Mouse (Mus musculus): ENCODE data around the gene Omt2b.
"Not testable (repeated sequence)": the region's sequence is repeated elsewhere in the genome, so short reads cannot be mapped to it uniquely, and the experiment has no call there.

Omt2b gene

DNA sequence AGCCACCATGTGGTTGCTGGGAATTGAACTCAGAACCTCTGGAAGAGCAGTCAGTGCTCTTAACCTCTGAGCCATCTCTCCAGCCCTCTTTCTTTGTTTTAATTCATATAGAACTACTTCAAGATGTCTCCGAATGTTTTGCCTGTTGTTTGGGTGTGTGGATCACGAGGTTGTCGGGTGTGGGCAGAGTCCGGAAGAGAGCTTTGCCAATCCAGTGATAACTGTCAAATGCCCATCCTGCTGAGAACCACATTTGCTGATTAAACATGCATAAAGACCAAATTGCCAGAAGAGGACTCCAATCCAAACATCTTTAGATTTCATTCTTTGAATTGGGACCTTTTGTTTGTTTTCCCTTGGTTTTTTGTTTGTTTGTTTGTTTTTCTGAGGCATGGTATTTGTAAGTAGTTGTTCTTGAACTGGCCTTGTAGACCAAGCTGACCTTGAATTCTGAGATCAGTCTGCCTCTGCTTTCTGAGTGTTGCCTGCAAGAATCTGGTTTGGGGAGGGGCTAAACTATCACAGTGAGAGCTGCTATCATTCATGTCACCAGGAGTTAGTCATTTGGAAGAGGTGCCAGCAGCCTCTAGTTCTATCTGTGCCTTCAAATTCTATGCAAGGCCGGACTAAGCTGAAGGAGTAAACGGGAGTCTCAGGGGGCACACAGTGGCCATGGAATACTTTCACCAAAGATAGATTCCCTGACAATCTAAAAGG, 24.3 kb downstream of the Omt2b start:
- DNase-seq (ENCODE audit: low spot score in 2 of 2) = no peak

DNA sequence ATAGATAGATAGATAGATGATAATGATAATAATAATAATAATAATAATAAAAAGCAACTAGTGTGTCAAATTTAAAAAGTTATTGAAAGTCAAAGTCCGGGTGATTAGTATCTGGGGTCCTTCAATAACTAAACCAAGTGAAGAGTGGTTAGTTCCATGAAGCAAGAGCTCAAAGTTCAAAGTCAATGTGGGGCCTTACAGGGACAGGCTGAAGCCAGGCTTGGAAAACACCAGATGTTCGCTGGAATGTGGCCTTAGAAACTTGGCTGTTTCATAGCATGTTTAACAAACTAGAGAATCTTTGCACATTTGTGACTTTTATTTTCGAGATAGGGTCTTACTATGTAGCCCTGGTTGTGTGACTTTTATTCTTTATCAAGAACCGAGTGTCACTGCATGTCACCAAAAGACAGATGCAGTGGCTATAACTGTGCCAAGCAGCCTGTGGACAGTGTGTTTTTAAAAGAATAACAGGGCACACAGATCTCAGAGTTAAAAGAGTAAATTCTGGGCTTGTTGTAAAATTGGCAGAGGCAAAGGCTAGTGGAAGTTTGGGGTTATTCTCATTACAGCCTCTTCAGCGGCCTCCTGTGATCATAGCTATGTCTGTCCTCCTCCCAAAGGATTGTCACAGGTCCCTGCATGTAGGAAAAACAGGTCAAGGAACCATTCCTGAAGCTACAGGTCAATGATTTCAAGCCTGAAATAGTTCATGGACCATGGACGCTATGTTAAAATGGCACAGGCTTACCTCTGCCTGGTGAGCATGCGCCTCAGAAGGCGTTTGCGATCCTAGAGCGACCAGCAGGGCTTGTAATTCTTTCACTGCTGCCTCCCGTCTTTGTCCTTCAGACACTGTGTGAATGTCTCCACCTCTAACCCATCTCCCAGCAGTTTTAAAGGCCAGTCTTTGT, 27.5 kb downstream of the Omt2b start:
- DNase-seq (ENCODE audit: low spot score in 2 of 2) = no peak

DNA sequence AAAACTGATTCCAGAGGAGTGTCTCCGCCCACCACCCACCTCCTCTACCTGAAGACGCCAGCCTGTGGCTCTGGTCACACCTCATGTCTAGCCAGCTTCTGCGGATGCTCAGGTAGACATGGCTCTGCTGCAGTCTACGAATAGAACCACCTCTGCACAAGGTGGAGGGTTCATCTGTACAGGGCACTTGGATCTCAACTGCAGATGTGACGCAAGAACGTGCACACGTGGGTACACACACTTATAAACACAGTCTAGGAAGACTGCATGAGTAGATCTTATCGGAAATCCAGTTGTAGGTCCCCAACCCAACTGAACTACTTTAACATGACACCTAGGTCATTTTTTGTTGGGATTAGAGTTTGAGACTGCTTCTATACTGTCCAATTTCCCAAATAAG, 28.2 kb downstream of the Omt2b start, which contains the start of gene Gsta2:
Gene Gsta2, minus strand, starts transcription at position 178 of the 400 bp plus-strand sequence.
- no peak for DNase-seq (ENCODE audit: low spot score in 2 of 2)

DNA sequence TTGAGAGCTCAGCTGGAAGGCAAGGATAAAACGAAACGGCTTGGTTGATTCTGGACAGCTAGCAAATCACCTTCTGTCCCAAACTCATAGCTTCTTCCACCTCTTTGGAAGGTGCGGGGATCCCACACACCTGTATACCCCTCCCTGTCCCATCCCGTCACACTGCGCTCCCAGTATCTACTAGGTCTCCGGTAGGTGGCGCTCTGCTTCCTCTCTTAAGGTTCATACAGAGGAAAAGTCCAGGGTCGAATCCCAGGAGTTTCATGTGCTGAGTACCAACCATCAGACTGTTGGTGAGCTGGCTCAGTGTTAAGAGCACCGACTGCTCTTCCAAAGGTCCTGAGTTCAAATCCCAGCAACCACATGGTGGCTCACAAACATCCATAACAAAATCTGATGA, 30.7 kb downstream of the Omt2b start:
- peak; percentile 21 to 47 for DNase-seq (ENCODE audit: low spot score in 2 of 2)

DNA sequence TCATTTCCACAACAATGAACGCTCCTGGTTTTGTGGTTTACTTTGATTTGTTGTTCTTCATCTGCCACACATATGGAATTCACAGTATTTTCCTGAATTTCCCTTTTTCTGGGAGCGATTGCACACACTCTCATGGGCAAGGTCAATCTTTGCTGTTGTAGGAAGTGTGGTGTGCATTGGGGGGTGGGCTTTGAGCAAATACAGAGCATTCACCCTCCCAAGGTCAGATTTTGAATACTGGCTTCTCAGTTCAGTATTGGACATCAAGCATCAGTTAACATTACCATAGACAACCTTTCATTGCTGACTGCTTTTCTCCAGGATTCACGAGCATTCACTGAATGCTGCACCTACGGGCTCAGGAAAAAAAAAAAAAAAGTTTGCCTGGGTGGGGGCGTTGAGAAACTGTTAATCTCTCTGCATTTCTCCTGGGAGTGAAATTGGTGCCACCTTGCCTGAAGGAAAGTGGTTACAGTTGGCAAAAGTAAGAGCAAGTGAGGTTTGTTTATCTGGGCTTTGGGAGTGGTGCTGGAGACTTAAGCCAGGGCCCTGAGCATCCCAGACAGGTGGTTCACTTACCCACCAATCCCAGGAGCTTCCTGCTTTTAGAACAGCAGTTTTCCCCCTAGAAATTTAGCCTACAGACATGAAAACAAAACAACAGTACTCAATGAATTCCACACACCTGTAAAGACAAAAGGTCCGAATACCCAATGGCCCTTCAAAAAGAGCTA, 32.5 kb downstream of the Omt2b start:
- DNase-seq (ENCODE audit: low spot score in 2 of 2) = no peak

DNA sequence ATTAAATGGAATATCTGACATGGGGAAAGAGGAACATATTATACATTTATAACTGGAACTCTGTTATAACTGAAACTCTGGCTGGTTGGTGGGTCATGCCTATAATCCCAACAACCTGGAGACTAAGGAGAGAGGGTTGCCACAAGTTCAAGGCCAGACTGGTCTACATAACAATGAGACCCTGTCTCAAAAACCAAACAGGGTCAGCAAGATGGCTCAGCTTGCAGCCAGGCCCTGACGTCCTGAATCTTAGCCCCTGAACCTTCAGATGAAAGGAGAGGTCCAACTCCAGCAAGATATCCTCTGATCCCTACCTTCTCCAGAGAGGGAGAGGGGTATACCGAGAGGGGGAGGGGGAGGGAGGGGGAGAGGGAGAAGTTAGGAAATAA, 33.1 kb downstream of the Omt2b start:
- no peak for DNase-seq (ENCODE audit: low spot score in 2 of 2)

DNA sequence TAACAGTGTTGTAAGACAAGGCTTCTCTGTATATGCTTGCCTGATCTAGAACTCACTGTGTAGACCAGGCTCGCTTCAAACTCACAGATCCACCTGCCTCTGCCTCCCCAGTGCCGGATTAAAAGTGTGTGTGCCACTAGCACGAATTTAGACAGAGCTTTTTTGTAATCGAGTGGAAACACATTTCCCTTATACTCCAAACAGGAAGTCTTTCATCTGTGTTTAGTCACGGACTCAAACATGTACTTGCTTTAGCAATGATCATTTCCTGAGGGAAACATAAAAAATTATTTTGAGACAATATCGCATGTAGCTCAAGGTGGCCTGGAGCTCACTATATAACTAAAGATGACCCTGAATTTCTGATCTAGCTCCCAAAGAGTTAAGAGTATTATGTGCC, 36.0 kb downstream of the Omt2b start:
- DNase-seq (ENCODE audit: low spot score in 2 of 2) = no peak

DNA sequence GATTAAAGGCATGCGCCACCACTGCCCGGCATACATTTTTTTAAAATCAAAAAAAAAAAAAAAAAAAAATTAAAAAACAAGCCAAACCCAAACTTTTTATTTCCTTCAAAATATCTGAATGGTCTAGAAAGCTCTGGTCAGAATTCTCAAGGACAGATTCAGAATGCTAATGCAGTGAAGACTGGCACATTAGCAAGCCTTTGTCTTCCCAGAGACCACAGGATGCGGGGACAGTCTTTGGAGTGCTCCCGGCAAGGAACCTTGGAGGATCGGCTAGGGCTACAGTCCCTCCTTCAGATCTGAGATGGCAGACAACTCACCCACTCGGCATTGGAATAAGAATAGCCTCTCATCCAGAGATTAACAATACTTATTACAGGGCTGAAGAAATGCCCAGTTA, 37.3 kb downstream of the Omt2b start:
- DNase-seq (ENCODE audit: low spot score in 2 of 2) = no peak

DNA sequence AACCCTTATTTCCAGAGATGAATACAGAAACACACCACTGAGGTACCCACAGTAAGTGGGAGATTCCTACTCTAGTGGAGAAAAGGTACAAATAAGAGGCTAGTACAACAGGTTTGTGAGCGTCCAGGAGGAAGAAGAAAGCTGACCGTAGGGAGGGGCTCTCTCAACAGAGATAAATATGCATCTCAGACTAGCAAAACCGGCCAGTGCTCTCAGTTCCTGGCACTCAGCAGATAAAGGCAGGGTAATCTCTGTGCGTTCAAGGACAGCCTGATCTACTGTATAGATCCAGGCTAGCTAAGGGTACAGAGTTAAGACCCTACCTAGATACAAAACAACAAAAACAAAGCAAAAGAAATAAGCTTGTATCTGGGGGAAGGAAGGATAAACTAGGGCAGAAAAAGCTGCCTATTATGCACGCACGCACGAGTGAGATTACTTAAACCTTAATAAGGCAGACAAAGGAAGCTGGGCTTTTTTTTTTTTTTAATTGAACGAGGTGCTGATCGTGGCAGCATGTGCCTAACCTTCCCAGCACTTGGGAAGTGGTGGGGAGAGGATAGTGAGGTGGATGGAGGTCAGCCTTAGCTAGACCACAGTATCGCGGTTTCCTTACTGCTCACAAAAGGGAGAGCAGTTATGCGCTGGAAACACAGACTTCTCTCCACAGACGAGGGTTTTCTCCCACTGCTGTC, 38.6 kb downstream of the Omt2b start:
- DNase-seq (ENCODE audit: low spot score in 2 of 2) = no peak

DNA sequence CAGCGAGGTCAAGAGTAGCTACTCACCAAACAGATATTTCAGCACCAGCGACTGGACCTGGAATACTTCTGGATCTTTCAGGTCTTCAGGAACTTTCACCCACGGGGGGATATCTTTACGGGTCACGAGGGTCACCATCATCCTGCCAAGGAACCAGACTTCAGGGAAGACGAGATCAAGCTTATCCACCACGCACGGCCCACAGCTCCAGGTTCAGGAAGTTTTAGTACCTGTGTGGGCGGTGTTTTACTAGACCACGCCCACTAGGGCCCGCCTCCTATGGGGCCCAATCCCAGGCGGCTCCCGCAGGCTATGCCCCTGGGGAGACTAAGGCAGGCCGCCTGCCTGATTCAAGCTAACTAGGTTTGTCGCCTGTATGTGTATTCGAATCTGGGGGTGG, 40.6 kb downstream of the Omt2b start, which contains the start of gene Dppa5a:
Gene Dppa5a, minus strand, starts transcription at position 219 of the 400 bp plus-strand sequence.
- not testable (repeated sequence) for DNase-seq (ENCODE audit: low spot score in 2 of 2)

DNA sequence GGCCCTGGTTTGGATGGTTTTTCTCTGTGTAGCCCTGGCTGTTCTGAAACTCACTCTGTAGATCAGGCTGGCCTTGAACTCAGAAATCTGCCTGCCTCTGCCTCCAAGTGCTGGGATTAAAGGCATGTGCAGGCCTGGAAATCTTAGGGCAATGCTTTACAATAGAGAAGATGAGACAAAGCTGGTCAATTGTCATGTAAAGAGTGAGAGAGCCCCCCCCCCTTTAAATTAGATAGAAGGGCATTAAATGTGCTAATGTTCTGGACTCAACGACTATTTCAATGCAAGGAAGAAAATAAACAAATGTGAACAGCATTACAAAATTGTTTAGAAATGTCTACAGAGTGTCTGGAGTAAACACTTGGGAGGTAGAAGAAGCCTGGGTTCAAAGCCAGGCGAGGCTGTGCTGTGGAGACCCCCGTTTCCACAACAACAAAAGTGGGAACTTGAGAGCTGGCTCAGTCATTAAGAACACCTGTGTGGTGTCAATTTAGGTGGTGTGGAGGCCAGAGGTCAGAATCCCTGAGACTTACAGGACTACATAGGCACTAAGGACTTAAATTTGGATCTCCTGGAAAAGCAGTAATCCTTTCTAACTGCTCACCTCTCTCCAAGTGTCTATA, 41.4 kb downstream of the Omt2b start:
- DNase-seq (ENCODE audit: low spot score in 2 of 2) = no peak

DNA sequence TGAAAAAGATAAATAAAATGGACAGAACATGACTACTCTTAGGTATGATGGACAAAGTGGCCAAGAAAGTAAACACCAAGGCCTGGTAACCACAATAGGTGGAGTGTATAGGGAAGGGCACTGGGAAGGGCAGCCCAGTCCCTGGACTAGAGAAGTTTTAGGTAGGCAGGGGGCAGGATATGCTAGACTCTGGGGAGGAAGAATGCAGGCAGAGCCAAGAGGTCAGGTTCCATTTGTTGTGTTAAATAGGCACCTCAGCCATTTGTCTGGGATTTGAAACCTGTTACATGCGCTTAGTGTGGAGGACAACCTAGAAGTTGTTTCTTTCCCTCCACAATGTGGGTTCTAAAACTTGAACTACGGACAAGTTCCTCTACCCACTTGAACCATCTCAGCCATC, 42.0 kb downstream of the Omt2b start:
- no peak for DNase-seq (ENCODE audit: low spot score in 2 of 2)

DNA sequence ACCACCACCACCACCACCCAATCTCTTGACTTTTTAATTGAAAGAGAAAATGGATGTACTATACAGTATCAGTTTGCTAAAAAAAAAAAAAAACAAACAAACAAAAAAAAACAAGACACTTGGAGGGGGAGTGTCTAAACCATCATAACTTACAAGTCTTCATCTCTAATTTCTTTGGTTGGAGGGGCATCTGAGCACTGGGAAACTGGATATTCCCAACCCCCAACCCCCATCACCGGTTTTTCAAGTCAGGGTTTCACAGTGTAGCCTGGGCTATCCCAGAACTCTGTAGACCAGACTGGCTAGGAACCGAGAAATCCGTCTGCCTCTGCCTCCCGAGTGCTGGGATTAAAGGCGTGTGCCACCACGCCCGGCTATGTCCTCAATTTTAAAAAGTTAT, 42.4 kb downstream of the Omt2b start:
- no peak for DNase-seq (ENCODE audit: low spot score in 2 of 2)

DNA sequence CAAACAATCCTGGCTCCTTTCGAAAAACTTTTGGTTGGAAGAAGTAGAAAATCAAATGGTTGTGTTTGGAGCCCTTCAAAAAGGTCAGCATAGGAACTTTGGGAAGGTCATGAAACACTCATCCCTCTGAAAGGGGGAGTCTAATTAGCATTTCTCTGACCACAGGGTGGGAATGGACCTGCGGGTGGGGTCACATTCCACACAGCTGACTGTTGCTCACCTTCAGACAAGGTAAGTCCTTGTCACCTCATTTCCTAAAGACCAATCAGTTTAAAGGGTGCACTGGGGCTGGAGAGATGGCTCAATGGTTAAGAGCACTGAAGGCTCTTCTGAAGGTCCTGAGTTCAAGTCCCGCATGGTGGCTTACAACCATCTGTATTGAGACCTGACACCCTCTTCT, 44.1 kb downstream of the Omt2b start:
- DNase-seq (ENCODE audit: low spot score in 2 of 2) = no peak

DNA sequence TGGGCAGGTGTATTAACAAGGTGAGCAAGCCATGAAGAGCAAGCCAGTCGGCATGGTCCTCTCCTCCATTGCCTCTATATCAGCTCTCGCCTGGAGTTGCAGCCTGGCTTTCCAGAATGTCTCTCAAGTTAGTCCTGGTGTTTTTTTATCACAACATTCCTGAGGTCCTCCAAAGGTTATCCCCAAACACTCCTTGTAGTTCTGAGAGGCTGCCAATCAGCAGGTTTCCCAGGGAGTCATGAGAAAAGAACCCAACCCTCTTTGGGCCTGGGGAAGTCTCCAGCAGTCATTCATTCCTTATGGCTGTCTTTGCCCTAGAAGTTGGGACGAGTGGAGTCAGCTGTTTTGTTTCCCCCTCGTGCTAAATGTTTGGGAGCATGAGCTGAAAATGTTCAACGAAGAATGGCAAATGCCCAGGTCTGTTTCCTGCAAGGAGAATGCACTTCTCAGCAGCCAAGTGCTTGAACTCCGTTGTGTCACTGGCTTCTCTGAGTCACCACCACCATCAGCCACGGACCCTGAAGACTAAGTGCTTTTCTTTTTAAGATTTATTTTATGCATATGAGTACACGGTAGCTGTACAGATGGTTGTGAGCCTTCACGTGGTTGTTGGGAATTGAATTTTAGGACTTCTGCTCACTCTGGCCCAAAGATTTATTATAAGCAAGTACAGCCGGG, 45.6 kb downstream of the Omt2b start:
- DNase-seq (ENCODE audit: low spot score in 2 of 2) = no peak

DNA sequence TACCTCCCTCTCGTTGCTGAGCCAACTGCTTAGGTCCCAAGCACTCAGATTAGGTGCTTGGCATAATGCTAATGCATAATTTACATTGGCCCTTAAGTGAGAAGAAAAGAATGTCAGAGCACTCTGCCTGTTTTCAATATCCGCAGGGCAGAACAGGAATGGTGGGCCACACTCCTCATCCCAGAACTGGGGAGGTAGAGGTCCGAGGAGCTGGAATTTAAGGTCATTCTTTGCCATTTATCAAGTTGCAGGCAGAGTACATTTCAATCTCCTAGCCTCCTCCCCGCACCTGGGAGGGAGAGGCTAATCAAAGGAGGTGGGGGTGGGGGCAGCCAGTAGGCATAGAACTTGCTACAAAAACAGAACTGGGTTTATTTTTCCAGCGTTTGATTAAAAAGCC, 47.0 kb downstream of the Omt2b start:
- no peak for DNase-seq (ENCODE audit: low spot score in 2 of 2)

DNA sequence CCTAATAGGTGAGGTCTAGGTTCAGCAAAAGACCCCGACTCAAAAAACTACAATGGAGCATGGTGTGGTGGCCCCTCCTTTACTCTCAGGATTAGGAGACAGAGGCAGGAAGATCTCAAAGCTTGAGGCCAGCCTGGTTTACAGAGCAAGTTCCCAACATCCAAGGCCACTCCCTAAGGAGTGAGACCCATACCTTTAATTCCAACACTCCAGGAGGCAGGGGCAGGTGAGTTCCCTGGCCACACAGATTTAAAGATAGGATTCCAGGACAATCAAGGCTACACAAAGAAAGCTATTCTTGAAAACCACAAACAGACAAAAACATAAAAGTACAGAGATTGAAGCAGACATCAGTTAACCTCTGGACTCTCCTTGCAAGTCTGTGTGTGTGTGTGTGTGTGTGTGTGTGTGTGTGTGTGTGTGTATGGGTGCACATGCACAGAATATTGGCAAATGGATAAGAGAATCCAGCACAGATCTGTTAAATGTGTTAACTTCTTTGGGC, 47.5 kb downstream of the Omt2b start:
- no peak for DNase-seq (ENCODE audit: low spot score in 2 of 2)

DNA sequence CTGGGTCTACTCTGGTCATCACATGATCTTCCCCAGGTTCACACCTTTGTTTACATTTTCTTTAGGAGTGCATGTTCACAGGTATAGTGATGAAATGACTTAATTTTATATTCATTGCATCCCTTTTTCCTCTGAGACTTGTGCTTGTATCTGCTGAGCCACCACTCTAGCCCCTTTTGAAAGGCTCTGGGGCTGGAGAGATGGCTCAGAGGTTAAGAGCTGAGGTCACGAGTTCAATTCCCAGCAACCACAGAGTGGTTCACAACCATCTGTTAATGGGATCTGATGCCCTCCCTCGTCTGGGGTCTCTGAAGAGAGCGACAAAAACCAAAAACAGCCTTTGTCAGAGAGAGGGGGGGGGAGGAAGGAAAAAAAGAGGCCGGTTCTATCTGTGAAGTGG, 48.1 kb downstream of the Omt2b start:
- no peak for DNase-seq (ENCODE audit: low spot score in 2 of 2)

DNA sequence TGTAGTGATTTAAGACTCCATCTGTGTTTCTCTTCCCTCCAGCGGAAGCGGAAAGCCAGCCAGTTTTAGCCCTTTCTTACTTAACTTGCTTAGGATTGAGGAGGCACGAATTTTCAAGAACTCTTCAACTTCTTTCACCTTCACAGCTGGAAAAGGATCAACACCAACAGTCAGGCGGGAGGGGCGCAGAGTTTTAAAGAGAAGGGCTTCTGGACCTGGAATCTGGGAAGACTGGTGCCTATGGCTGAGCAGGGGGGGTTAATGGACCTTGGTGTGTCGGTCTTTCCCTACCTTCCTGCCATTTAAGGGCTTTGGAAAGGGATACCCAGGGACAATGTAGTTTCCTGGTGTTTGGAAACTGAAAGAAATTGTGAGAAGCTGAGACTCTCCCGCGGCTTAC, 50.2 kb downstream of the Omt2b start:
- DNase-seq (ENCODE audit: low spot score in 2 of 2) = no peak

DNA sequence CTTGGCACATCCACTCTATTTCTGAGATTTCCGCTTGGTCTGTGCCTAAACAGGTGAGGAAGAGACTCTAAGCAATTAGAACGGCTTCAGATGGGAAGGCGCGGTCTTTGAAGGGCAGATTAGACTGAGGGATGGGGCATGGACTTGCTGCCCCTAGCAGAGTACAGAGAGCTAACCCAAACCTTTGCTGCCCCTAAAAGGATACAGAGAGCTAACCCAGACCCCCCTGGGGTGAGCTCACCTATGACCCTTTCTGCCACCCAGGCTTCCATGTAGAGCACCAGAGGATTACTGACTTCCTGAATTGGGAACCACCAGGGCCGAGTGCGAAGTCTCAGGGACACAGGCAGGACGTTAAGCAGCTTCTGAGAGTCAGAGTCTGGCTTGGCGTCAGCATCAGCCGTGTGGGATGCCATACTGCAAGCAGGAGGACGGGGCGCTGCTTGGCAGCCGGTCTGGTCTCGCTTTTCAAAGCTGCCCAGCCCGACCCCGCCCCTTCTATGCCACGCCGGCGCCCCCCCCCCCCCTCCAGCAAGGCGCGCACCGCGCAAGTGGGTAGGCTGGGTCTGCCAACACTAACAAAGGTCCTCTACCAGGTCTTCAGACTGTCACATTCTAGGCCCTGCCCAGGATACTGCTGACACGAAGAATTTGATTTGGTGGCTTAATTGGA, 50.9 kb downstream of the Omt2b start, which contains the start of gene Ooep:
Gene Ooep, minus strand, starts transcription at position 613 of the 673 bp plus-strand sequence.
- DNase-seq (ENCODE audit: low spot score in 2 of 2) = no peak

Data from spleen, postnatal 14 days (tissue).